Mouse (Mus musculus) gastrocnemius, adult 18-20 months (tissue): ENCODE measurements around the gene Tbc1d7. TPM values are rescaled to one million over a fixed set of nuclear protein-coding genes. Genes with fewer than 3 reads are reported as not detected.

ENCODE experiments used
- DNase-seq: peaks from one replicate; pipeline ENCODE4 v3.0.0; 2021; ENCODE audit warnings: low spot score
- long read RNA-seq, 2 experiments: library from polyadenylated mRNA; stranded (forward); transcript quantifications; one replicate each; pipeline ENCODE4 v2.0.0; 2021
- total RNA-seq, 2 experiments: library from RNA; stranded (reverse); gene quantifications; 2 replicates each; pipeline ENCODE4 v1.2.3; 2021

Tbc1d7 gene
- total RNA-seq: 10 to 100 TPM; 23.4 to 26.3 TPM
- long read RNA-seq, experiment 1, transcript Tbc1d7-202 (8 exons, 1,246 nt): major isoform, 22 of 48 reads
- long read RNA-seq, experiment 1, partial matches to known transcripts: 0 of 48 reads
- long read RNA-seq, experiment 1, other reads (novel, unspliced or antisense): 22 of 48 reads
- long read RNA-seq, experiment 2, transcript Tbc1d7-202 (8 exons, 1,246 nt): major isoform, 17 of 46 reads
- long read RNA-seq, experiment 2, partial matches to known transcripts: 1 of 46 reads
- long read RNA-seq, experiment 2, other reads (novel, unspliced or antisense): 26 of 46 reads

DNA sequence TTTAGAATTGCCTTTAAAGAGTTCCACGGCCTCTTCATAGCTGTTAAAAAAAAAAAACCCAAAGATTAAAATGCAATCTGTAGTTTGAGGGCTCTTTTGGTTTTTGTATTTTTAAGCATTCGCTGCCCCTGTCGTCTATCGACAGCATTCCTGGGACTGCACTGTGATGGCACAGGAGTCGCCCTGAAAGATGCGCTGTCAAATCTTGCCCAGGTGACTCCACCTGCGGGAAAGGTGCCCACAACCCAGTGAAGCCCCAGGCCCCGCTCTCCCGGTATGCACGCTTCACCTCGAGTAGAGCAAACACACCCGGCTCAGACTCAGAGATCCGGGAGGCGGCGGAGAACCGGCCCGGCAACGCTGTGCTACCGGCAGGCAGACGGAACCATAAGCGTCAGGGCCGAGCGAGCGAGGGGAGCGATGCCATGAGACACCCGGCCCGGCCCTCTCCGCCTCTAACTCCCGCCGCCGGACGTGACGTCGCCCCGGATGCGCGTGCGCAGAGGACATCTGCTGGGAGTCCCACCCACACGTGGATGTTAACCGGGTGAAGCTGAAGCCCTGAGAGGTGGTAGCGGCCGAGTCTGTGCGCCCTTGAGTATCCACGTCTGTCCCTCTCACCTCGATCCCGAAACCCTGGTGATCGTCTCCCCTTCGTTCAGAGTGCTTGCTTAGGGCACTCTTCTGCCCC lies at the start of gene Tbc1d7:
Tbc1d7 (minus strand) TSS at position 482 of the 691 bp plus-strand sequence.
- peak; percentile 98 for DNase-seq

DNA sequence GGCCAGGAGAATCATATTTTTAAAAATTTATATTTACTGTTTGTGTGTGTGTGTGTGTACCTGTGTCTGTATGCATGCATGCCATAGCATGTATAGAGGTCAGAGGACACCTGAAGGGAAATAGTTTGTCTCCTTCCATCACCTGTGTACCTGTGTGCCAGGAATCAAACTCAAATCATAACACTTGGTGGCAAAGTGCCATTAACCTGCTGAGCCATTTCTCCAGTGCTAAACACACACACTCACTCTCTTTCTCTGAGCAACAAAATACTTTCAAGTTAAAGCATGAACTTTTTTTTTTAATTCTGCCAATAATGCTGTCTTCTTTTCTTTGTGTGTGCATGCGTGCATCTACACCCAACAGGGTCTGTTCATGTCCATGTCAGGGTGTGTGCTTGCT lies 49.3 kb upstream of the Tbc1d7 start:
- no peak for DNase-seq

DNA sequence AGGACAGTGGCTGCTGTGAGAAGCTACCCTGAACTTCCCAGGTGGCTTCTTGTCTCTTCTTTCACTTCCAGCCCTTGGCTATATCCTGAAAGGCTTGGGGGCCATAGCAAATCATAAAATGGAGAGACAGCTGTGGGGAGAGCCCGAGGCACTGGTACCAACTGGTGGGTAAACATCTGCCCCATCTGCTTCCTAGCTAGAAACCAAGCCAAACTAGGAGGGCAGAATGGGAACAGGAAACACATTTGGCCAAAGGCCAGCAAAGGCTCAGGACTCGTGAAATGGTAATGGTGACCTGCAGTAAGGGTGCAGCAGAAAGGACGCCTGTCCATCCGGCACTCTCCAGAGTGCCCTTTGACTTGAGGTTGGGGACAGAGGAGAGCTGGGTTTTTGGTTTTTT lies 47.5 kb upstream of the Tbc1d7 start:
- no peak for DNase-seq

DNA sequence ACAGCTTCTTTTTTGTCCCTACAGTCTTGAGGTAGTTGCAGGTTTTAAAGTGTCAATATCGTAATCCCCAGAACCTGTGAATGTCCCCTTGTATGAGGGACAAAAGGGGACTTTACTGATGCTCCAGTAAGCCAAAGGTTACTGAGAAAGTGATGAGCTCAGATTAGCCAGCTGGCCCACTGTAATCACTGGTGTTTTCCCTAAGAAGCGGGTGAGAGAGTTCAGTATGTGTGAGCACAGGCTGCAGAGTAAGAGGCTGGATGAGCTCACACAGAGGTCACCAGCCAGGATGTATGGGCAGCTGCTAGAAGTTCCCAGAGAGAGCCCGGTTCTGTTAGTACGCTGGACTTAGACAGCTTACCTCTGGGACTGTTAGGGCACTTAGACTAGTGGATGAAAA lies 47.0 kb upstream of the Tbc1d7 start:
- no peak for DNase-seq

DNA sequence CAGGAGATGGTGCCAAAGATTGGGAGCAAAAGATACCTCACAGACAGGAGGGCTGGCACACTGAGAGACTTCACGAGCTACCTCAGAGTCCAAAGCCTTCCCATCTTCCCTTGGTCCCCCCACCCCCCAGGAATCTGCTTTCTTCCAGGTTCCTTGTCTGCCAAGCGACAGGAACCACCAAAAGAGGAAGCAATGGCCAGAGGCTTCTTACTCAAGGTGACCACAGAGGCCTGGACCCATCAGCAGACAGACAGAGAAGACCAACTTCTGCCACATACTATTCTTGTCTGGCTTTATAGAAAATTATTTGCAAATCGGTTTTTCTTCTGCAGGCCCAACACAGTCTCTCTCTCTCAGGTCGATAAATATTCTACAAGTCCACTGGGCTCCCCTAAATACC lies 46.4 kb upstream of the Tbc1d7 start:
- DNase-seq: no peak

DNA sequence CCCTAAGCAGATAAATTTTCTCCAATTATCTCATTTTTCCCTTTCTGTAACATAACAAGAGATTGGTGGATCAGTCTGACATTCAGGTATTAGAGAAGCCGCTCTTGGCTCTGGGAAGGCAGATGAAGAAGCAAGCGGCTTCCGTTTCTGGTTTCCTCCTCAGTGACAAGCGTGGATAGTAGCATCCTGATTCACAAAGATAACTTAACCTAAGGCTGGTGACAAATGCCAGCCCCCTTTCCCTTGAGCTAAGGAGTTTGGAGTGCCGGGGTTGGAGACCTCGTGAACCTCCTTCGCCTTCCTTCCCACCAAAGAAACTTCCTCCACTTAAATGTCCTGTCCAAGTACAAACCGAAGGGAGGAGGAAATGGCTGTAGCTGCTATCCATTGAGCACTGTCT lies 45.8 kb upstream of the Tbc1d7 start:
- no peak for DNase-seq

DNA sequence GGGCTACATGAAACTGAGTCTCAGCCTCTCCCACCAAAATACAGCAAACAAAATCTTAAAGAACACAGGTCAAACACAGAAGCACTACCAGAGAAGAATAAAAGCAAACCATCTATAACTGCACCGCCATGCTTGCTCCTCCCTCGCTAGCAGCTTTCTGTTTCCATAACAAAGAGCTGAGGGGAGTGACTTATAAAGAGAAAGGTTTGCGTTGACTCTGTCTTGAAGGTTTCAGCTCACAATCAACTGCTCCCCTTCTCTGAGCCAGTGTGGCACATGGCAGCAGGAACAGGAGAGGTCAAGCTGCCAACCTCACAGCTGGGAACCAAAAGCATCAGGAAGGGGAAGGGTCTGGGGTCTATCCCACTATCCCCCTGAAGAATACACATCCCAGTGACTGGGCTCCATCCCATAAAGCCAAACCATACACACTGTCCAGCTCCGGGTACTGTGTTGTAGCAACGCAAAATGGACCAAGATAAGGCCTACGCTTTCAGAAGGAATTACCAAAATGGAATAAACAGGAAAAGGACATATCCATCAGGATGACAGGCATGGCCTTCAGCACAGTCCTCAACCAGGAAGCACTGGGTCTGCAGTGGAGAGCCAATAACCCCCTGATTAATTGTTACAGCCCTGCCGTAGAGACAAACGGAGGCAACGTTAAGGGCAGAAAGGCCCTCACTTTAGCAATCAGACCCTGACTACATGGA lies 44.8 kb upstream of the Tbc1d7 start:
- no peak for DNase-seq

DNA sequence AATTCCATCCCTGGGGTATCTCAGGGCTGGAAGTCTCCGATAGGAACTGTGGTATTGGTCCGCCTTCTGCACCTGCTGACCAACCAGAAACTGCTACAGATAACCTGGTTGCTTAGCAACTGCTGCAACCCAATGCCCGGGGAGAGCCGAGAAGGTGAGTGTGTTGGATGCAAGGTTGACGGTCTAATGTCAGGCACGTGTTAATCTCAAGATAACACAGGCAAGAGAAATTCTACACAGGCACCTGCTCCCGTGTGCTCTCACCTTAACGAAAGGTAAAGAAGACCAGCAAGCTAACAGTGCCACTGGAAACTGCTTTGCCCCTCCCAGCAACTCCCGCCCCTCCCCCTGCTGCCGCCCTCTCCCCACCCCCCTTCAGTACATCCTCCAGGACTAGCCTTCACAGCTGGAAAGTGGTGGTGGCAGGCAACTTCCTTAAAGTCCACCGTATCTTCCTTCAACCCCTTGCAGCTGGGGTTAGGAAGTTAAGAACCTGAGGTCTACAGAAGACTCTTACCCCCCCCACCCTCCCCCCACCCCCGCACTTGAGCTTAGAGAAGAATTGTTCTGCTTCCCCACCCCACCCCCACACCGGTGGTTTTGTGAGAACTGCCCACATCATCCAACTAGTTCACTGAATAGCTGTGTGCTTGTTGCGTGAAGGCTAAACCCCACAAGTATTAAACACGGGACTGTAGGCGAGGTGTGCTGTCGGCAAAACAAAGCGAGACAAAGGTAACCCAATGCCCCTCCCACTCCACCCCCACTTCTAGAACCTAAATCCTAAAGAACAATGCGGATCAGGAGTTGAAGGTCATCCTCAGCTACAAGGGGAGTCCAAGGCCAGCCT lies 44.1 kb upstream of the Tbc1d7 start:
- DNase-seq: no peak

DNA sequence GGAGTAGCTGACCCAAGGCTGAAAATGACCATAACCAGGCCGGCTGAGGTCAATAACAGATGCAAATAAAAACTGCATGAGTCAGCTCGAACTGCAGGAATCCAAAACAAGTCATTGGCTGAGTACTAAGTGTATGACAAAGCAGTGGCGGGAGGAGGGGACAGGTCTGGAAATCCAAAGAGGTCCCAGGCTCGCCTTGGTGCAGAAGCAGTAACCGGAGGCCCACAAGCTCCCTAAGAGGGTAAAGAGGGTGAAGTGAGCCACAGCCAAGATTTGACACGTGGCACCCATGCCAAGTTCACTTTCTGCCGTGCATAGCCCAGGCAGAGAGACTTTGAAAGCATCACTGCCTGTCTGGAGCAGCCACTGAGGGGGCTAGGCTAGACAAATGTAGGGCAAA lies 41.0 kb upstream of the Tbc1d7 start:
- DNase-seq: peak; percentile 38

DNA sequence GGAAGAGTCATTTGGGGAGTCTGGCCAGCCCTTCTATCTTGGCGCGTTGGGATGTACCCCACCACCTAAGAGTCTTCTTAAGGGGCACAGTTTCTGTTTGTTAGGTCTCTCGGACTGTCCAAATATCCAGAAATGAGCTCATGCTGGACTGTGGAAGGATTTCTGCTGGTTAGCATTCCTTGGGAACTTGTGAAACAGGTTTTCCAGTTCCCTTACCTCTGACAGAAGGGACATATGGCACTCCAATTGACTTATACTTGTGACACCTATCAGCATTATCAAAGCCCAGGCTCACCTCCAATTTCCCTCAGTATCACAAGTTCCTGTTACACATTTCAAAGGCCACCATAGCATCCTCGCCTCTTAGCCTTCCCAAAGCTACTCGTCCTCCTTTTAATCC lies 39.7 kb upstream of the Tbc1d7 start:
- no peak for DNase-seq

DNA sequence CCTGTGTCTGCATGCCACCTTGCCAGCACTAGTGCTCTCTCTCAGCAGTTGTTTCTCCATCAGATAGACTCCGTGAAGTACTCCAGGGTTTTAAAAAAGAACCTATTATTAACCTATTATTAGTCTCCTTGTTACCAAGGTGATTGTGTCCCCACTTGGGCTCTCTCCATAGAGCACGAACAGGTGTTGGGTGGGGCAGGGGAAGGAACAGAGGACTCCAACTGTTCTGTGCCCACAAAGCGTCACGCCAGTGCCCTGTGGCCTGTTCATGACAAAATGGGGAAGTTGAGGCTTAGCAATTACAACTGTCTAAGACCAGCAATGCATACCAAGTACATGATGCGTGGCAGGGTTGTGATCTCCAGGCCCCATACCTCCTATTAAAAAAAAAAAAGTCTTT lies 38.3 kb upstream of the Tbc1d7 start:
- no peak for DNase-seq

DNA sequence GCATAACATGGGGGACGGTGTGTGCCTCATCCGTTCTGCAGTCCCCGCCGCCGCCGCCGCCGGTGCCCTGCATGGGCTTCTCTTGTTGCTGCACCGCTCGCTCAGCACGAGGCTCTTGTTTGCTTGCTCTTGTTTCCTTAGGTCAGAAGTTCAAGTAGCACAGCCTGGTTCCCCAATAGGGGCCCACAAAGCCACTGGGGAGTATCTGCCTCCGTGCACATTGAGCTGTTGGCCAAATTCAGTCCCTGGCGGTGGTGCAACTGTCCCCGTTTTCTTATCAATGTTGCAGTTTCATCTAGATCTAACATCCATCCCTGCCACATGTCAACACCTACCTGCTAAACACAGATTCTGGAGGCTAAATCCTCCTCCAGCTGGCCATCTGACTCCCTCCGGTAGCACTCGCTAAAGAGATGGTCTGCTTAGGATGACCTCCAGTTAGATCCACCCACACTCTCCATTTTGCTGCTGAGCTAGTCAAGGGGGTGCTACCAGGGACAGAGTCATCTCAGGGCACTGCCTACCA lies 37.7 kb upstream of the Tbc1d7 start:
- DNase-seq: no peak

DNA sequence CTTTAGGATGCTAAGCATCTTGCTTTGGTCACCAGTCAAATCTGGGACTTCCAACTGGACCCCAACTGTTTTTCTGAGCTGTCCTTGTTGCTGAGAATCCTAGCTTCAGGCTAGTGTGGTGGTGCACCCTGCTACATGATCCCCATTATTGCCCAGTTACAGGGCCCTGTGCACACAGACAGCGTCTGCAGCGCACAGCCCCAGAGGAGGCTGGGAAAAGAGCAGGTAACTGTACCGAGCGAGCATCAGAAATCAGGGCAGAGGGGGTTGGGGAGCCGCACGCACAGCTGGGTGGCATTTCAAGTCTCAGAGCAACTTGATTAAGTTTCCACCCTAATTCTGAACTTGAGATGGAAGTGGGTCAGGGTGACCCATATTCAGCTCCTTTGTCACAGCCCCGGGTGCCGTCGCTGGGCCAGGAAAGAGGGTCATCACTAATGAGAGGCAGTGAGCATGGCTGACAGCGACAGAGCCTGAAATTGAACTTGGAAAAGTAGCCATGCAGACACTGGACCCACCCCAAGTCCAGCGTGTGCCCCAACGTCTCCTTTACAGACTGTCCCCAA lies 34.9 kb upstream of the Tbc1d7 start:
- no peak for DNase-seq

DNA sequence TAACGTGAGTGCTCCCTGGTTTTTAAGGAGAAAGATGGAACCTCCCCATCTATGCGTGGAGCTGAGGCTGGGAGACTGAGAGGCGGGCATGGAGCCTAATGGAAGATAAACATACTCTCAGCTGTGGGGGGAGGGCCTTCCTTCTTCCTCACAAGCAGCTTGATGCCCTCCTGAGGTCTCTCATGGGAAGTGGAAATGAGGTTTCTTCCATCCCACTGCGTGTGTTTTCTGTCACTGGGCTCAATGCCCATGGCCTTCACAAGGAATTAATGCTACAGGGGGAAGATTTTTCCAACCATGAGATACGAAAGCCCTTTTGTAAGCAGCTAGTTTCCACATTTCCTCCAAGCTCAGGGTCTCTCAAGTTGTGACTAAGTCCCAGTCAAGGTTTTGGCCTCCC lies 32.3 kb upstream of the Tbc1d7 start:
- no peak for DNase-seq

DNA sequence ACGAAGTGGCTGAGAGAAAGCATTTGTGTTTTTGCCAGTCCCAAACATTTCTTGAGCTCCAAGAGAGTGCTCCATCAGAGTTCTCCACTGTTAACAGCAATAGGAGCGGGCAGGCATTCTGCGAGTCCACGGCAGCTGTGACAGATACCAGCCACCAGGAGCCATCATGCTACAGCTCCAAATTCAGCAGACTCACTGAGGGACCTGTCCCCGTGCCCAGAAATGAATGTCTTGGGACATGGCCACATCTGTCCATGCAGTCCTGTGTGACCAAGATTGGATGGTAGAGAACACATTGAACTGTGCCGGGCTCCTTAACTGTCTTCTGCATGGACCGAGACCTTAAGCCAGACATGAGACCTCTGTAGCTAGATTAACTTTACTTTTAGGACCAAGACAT lies 31.9 kb upstream of the Tbc1d7 start:
- peak; percentile 30 for DNase-seq

DNA sequence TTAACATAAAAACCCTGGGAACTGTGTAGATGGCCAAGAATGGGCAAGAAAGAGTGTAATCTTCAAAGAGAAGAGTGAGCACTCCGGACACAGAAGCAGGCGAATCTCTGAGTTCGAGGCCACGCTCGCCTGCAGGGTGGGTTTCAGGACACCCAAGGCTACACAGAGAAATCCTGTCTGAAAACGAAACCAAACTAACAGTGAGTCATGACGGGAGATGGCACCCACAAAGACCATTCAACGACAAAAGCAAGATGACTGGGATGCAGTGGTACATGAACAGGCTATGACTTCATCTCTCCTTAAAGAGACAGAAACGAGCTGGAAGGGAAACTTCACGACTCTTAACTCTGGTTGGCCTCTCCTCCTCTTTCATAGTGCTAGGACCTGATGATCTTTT lies 31.1 kb upstream of the Tbc1d7 start:
- DNase-seq: no peak

DNA sequence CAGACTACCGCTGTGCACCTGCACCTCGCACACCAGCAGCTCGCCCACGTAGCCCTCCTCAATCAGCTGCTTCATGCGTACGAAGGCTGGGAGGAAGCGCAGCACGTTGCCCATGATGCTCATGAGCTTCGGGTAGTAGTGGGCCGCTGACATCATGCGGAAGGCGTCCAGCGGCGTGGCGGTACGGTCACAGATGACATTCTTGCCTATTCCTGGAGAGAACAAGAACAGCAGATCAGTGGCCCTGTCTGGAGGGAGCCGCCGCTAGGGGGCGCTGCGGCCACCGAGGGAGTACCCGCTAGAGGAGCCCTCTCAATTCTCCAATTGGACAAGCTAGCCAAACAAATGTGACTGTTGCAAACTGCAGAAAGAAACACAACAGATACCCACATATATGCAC lies 29.7 kb upstream of the Tbc1d7 start:
- DNase-seq: peak; percentile 30

DNA sequence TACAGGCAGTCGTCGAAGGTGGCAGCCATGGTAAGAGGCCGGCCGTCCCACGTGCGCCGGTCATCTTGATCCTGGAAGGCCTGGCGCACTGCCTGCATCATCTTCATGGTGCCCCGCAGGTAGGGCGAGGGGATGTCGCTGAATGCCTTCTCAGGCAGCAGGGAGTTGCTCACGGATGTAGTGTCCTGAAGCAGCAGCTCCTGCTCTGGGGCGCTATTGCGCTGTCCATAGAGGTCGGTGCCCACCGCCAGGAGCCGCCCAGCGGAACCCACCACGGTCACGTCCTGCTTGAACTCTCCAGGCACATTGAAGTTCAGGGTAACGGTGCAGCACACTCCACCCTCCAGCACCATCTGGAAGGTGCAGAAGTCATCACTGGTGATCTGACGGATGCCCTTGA lies 29.2 kb upstream of the Tbc1d7 start:
- no peak for DNase-seq

DNA sequence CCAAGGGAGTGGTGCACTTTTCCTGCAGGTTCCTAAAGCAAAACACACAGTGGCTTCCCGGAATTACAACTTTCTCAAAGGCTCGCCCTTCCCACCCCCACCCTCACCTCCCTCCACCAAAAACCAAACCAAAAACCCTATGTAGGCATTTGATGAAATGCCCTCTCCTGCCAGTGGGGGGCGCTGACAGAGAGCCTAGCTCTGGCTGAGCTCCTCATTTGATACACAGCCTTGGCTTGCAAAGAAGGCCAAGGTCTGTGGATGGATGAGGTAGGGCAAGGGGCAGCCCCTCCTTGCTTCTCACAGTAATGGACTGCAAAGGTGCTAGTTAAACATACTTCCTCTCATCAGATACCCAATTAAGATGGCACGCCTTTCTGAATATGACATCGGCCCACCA lies 28.4 kb upstream of the Tbc1d7 start:
- peak; percentile 36 for DNase-seq

DNA sequence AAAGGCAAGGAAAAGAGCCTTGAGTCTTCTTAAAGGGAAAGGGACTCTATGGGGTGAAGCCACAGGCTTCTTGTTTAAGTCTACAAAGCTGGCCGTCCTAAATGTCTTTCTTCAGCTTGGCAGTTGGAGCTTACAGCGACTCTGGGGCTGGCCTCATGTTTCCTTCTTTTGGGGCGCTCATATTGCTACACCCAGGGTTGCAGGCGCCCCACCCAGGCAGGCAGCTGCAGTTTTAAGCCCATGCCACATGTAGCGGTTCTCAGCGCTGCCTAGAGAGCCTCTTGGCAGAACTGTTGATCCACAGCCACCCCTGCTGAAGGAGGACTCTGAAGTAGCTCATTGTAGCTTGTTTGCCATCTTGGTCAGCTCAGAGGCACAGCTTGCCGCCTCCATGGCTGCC lies 28.0 kb upstream of the Tbc1d7 start:
- DNase-seq: no peak

DNA sequence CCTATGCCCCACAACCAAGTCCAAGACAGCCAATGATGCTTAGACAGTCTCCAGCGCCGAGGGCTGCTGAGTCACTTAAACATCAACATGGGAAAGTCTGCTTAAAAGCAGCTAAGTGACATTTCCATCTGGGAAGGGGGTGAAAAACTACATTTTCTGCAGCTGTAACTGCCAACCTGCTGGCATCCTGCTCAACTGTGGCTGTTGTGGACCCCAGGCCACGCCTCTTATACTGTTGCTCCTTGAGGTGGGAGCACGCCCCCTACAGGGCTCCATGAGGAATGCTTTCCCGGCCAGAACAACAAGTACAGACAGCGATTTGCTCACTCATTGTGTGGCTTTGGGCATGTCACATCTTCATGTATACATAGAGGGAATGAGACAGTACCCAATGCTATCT lies 25.9 kb upstream of the Tbc1d7 start:
- no peak for DNase-seq
